Mouse (Mus musculus) 3T3-L1 (cell line): Measurements from ENCODE around the gene Krtap28-13.

Experiments
- DNase-seq: peaks from one replicate; pipeline ENCODE4 v3.0.0-alpha.2; 2015; ENCODE audit warnings: low read depth, low spot score

Gene Krtap28-13

DNA sequence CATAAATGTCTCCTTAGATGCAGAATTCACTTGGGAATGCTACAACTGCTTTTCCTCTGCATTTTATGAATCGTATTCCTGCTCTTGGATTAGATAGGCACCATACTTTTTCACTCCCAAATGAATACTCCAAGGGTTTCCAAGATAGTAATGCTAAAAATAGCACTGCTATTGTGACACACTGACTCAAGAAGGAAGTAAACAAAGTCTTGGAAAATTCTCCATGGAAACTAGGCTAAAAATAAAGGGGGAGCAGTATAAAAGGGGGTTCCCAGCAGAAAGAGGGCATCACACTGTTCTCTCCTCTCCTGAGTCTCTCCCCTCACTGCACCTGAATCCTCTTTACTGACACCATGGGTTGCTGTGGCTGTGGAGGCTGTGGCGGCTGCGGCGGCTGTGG is at the start of gene Krtap28-13:
Gene Krtap28-13 (plus strand): TSS at position 288 of the 400 bp plus-strand sequence.
- no peak for DNase-seq

- no peak for DNase-seq
Observed at GRCm38 (mm10) chr1:83014477-83014876, 46.3 kb upstream of the Krtap28-13 start.

DNA sequence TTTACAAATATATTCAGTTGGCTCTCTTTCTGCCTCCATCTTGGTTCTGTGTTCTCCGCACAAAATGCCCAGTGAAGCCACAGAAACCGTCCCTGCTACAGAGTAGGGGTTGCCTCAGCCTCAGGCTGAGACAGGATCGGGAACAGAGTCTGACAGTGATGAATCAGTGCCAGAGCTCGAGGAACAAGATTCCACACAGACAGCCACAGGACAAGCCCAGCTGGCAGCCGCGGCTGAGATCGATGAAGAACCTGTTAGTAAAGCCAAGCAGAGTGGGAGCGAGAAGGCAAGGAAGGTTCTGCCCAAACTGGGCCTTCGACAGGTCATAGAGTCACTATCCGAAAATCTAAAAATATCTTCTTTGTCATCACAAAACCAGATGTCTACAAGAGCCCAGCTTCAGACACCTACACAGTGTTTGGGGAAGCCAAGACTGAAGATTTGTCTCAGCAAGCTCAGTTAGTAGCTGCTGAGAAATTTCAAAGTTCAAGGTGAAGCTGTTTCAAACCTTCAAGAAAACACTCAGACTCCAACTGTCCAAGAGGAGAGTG is 45.3 kb upstream of the Krtap28-13 start:
- no peak for DNase-seq

DNA sequence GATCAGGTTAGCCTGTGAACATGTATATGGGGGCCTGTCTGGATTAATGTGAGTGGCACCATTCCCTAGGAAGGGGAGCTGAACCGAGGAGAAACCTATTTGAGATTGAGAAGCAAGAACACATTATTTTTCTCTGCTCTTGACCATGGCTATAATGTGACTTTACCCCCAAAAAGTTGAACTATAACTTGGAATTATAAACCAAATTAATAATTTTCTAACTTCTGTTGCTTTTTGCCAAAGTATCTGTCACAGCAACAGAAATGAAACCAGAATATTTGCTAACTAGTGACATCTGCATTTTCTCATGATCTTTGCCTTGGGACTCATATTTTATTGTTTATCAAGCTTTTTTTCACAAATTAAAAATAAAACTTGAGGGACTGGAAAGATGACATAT is 44.2 kb upstream of the Krtap28-13 start:
- no peak for DNase-seq

DNA sequence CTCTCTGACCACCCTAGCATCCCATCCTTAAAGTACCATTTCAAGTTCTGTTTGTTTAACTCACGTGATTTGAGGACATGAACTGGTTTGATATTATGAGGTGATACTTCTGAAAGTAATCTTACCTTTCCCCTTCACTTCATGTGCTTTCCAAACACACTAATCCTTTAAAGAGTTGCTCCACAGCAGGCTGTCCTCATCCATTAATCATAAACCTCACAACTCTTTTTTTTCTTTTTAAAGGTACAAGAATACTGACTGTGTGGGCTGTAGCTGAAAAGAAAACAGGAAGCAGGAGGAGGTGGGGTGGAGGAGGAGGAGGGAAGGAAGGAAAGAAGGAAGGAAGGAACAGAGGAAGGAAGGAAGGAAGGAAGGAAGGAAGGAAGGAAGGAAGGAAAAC is 28.8 kb upstream of the Krtap28-13 start:
- no peak for DNase-seq

DNA sequence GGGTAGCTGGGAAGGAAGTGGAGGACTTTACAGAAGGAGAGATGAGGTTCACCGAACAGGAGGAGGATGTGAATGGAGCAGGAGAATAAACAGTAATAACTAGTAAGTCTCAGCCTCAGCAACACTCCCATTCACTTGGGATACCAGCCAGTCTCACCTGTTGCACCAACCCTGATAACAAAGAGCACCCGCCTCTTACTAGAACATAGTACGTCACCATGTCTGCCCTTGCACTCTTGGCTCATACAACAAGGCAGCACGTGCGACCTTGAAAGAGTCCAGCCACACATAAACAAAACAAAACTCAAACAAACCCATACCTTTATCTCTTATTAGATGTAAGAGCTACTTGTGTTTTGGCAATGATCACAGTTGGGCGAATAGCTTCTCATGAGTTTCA is 28.2 kb upstream of the Krtap28-13 start:
- DNase-seq, result no peak

- DNase-seq, result no peak
Observed at GRCm38 (mm10) chr1:83034509-83034908, 26.2 kb upstream of the Krtap28-13 start.

DNA sequence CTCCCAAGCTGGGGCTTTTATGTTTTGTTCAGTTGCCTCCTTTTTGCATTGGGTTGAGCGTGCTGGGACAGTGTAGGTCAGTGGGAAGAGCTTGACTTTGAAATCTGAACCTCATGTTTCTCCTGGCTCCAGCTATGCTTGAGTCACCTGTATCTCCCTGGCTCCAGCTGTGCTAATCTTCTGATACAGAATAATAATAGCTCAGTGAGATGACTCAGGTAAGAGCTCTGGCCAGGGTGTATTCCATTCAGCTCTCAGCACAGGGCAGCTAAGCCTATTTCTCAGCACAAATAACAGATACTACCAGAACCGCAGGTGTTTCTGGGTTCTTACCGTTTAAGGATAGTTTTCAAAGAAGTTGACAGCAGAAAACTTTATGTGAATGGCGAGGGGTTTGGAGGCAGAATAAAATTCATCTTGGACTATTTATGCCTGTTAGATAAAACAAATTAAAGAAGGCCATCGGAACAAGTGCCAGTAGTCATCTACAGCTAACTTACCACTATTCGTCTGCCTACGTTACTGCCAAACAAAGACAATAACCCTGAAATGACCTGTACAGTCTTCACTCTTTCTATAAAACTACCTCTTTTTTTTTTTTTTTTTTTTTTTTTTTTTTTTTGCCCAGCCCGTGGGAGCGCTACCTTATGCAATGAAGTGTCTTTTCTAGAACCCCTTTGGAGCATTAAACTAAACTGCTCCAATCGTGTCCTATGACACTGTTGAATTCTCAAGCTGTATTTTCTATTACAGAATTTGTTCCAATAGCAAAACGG is 23.6 kb upstream of the Krtap28-13 start:
- DNase-seq, result no peak

DNA sequence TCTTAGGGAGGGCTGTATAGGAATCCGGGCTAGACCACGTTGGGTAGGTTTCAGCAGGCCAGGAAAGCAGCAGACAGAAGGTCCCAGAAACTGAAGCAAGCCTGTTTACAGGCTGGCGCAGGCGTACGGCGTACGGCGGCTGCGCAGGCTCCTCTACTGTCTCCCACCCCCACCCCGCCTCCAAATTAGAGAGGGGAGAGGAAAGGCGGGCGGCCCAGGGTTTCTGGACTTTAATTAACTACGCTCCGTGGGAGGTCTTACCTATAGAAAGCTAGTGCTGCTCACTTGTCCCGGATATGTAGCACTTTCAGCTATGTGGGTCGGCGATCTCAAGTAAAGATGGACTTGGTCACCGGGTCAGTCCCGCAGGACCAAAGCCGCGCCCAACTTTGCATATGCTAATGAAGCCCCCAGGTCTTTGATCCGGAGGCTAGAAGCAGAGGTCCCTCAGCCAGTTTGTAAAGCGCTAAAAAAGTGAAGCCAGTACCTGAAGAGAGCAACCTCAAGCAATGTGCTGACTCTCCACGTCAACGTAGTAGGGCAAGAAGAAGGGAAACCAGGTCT is 22.5 kb upstream of the Krtap28-13 start, which contains the start of gene Slc19a3:
Gene Slc19a3 (minus strand): TSS at position 340 of the 564 bp plus-strand sequence.
- DNase-seq, result no peak

- no peak for DNase-seq
Observed at GRCm38 (mm10) chr1:83039080-83039479, 21.6 kb upstream of the Krtap28-13 start.

DNA sequence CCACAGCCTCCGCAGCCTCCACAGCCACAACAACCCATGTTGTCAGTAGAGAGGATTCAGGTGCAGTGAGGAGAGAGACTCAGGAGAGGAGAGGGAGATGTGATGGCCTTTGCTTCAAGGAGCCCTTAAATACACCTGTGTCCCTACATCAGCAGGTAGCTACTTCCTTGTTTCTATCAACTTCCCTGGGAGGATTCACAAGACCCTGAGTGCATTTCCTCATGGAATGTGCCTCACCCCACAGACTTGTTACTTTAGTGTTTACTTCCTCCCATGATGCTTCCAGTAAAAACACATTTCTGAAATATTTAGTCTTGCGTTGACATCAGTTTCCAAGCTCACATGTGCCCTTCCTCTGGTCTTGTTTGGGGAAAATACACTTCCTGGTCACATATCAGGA is 18.4 kb upstream of the Krtap28-13 start, which contains the start of gene Krtap28-10:
Gene Krtap28-10 (minus strand): TSS at position 101 of the 400 bp plus-strand sequence.
- no peak for DNase-seq

DNA sequence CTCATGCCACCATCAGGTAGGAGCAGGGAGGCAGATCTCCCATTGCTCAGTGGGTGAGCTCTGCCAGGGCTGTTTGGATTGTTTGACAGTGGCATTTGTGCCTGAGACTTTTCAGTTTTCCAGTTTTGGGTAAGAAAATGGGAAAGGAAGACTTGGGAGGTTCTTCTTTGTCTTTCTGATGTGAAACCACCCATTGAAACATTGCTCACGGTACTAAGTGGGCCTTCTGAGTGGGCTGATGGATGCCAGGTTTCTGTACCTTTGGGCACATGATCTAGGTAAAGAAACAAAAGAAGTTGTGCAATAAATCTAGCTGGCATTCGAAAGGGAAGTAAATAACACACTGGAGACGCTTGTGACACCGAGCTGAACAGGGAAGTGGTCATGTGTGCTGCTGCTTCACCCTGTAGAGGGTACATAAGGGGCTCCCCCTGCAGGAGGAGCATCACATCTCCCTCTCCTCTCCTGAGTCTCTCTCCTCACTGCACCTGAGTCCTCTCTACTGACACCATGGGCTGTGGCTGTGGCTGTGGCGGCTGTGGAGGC is 15.8 kb upstream of the Krtap28-13 start, which contains the start of gene Gm47969:
Gene Gm47969 (plus strand): TSS at position 51 of the 546 bp plus-strand sequence.
- DNase-seq, result no peak

GRCm38 (mm10) chr1:83058481-83058880 is 2.2 kb upstream of the Krtap28-13 start:
- no peak for DNase-seq

- DNase-seq, result no peak
Observed at GRCm38 (mm10) chr1:83059278-83059677, 1.5 kb upstream of the Krtap28-13 start, which contains the start of gene A030005K14Rik. Gene A030005K14Rik (minus strand): TSS chr1:83059378.

GRCm38 (mm10) chr1:83064851-83065250 is 4.1 kb downstream of the Krtap28-13 start:
- peak; percentile 81 for DNase-seq

DNA sequence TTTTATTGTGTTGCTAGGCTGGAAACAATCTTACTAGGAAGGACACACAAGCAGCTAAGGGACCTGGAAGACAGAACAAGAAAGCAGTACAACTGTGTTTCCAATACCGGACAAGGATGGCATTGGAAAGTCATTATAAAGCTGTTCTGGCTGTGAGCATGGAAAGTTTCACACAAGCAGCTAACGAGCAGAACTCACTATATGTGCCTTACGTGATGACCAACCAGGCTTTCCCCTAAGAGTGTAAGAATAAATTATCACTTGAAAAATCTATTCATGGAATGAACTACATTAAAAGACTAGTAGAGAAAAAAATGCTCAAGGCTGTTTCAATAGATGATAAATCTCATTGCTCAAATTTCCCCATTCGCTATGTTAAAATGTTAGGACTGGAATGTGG is 5.8 kb downstream of the Krtap28-13 start:
- no peak for DNase-seq

- no peak for DNase-seq
Observed at GRCm38 (mm10) chr1:83067205-83067604, 6.5 kb downstream of the Krtap28-13 start.

- no peak for DNase-seq
Observed at GRCm38 (mm10) chr1:83075526-83076189, 14.9 kb downstream of the Krtap28-13 start.

DNA sequence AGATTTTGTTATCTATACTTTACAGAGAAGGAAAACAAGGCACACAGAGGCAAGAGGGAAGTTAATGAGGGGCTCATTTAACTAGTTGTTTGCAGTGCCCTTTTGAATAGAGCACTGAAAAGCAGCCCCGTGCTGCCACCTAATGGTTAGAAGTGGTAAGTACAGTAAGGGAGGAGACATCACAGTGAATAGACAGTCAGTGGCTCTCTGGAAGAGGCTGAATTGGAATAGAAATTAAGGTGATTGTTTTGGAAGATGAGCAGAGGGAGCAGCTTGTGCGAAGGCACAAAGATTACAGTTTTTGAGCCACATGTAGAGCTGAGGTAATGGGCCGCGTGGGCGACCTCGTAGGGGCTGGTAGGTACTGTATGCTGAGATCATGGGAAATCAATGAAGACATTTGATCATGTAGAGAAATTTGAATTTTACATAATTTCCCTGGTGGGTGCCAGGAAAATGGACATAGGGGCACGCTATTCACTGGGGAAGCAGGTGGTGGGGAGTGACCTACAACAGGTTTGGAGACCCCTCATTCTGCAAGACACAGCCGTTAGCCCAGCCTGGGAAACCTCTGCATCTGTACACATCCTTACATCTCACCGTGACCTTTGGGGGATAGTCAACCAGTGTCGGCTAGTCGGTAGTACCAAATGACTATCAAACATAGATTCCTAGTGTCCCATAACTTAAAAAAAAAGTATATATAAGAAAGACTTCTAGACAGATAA is 15.6 kb downstream of the Krtap28-13 start:
- peak; percentile 71 for DNase-seq

DNA sequence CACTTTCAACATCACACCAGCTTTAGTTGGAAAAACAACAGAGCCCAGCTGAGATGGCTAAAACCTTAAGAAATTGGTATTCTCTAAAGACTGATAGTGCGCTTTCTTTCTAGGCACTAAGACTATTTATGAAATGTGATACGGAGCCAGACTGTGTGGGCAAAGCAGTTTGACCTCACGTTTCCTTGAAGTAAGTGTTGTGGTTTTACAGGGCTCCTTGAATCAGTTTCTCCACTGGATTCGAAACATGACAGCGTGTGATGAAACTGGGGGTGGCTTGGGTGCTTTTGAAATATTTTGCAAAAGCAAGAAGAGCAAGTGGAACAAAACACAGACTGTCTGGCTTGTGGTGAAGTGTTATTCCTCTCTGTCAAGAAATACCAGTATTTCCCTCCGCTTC is 16.3 kb downstream of the Krtap28-13 start:
- DNase-seq, result no peak

GRCm38 (mm10) chr1:83084790-83085189 is 24.1 kb downstream of the Krtap28-13 start:
- DNase-seq, result no peak
